Mouse (Mus musculus) WW6 (cell line): Measurements from ENCODE around the gene Gm21958.

Source experiments
- DNase-seq: peaks from one replicate; pipeline ENCODE4 v3.0.0-alpha.2; 2013; ENCODE audit warnings: low read depth, low spot score

Gene Gm21958

DNA sequence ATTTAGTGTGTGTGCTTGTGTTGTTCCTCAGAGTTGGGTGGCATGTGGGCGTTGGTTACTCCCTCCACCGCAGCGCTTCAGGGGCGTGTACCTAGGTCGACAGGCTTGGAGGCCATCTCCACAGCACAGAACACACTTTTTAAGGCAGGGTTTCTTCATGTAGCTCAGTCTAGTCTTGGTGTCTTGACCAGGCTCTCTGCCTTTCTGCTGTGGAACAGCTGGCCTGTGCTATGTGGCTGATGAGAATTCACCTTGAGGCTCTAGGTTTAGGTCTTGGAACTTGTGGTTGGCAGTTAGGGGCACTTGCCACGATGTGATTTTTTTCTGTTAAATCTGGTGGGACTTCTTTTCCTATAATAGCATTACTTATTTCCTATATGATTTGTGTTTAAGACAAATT, at the start of gene Gm21958:
Gene Gm21958 (minus strand): TSS at position 101 of the 400 bp plus-strand sequence.
- DNase-seq = no peak

DNA sequence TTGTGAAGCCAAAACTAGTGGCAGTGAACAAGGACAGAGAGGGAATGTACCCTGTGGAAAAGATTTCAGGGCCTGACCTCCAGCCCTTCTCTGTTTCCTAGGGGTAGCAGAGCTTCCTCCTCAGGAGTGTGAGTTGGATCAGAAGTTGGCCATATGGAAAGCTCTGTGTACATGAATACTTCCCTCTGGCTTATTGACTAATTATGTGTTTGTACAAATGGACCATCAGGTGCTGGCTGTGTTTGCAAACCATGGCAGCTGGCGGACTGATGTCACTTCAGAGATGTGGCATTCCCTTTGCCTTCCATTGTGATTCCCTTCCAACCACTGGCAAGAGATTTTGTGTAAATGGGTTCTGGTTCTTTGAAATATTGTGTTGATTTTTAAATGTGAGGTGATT, 47.1 kb upstream of the Gm21958 start:
- no peak for DNase-seq

DNA sequence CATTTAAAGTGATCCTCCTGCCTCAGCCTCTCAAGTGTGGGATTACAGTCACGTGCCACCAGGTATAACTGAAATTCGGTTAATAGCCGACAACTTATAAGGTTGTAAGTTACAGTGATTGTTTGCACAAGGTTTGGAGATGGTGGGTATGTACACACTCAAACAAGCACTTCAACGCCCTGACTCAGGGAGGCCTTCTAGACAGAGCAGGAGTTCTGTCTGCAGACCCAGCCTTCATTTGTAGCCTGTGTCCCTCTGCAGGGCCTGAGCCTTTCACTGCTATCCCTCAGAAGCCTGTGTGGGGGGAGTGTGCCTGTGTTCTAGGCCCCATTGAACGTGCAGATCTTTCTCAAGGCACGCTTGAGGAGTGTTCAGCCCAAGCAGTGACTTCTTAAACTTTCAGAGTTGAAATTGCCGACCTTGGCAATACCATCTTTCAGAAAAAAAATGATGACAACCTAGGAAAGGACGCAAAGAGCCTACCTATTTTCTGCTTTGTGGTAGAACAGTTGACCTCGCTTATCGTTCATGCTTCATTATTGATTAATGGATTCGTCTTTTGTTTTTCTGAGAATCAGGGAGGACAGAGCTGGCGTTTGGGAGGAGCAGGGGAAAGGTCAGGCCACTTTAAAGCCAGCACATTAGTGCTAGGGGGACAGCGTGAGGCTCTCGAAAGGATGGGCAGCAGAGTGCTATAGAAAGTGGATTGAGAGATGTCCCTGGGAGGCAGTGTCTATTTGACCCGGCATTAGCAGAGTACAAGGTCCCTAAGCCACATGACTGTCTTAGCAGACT, 46.4 kb upstream of the Gm21958 start:
- no peak for DNase-seq

DNA sequence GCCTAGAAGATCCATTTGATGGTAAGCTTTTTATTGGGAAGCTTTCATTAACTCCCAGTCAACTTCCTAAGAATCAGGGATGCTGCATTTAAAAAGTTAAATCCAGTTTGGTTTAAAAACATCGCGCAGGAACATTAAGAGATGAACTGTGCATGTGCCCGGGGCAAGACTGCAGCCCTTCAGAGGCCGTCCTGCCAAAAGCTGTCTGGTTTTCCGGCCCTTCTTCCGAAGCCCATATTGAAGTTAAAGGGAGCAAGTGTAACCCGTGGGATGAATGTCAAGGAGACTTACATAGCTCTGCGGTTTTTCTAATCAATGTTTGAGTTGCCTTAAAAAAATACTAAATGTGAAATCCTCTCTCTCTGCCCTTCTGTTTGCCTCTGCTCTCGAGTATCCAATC, 45.1 kb upstream of the Gm21958 start:
- DNase-seq = no peak

DNA sequence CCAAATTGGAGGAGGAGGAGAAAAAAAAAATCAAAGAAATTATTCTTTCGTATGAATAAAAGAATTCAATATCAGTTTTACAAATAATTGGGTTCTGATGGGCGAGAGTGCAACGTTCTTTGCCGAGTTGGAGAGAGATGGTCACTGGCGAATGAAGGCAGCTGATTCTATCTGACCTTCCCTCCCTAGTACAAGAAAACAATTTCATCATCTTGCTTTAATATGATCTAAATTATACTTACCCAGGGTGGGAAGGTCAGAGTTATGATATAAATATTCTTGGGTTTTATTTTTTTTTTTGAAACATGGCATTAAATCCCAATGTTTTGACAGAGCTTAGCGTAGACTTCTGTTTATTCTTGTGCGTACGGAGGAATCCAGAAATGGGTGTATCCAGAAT, 43.3 kb upstream of the Gm21958 start:
- no peak for DNase-seq

DNA sequence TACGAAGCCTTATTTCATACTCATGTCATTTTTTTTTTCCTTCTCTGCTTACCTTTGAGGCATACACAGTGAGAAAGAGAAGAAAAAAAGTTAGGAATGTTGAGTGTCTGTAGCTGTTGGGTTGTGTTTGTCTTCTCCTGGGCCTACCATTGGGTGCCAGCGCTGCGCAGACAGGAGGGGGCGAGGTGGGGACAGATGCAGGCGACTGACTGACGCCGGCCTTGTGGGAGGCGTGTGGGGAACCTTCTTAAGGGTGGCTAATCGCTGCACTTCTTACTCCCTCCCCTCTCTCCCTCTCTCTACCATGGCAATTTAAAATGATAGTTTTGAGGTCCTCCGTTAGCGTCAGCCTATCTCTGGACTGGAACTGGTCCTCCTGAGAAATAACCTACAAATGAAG, 41.9 kb upstream of the Gm21958 start:
- DNase-seq = no peak

DNA sequence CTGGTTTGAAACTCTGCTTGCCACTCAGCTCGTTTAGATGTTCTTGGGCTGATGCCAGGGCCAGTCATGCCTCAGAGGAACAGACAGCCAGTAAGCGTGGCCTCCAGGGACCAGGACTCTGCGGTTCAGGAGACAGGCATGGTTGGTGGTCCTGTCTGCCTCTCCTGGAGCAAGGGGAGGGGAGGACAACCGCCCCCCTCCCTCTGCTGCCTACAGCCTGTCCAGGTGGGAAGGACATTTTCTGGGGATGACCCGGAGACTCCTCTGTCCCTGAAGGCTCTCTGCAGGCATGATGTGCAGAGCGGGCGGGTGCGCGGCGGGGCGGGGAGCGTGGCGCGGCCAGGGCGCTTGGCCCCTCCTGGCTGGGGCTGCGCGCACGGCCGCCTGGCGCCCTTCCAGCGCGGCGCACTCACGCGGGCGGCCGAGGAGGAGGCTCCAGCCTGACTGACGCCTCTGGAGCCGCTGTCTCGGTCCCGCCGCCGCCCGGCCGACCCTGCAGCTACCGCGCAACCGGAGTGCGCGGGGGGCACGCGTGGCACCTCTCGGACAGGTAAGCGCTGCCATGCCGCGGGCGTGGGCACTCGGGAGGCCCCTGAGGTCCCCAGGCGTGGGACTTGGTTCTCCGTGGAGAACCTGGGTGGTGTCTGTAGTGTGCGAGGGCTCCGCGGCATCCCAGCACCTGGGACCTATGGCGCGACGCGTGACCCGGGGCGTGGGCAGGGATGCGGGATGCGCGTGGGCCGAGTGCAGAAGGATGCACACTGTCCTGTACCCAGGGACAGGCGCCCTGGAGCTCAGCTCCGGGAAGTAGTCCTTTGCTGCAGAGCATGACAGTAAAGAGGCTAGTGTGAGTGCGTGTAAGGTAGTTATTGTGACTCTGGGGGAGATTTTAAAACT, 41.2 kb upstream of the Gm21958 start, which contains the start of gene Smad9:
Gene Smad9 (plus strand): TSS at position 438 of the 897 bp plus-strand sequence.
- no peak for DNase-seq

DNA sequence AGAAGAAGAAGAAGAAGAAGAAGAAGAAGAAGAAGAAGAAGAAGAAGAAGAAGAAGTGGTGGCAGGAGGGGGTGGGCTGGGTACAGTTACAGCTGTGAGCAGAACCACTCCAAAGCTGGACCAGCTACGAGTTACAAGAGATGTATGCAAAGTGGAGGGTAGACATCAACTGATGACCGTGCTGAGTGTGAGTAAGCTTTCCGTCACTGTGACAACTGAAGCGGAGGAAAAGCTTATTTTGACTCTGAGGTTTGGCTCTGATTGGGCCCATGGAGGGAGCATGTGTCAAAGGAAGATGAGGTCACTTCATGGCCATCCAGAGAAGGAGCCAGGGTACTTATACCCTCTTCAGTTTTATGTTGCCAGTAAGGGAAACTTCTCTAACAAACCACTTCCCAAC, 39.3 kb upstream of the Gm21958 start:
- DNase-seq = no peak

DNA sequence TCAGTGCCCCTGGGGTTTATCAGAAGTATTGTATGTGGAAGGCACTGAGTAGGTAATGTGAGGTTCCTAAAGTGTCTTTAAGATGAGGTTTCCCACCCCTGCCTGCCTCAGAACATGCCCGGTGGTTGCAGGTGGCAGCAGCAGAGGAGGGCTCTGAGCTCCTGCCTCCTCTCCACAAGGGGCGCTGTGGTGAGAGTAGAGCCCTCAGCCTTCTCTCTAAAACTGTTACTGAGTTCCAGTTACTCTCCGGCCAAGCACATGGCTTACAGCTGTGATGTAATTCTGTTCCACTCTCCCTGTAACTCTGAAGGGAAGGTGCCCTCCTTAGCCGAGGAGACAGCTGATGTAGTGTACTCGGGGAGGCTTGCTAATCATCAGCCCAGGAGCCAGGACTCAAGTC, 31.6 kb upstream of the Gm21958 start:
- no peak for DNase-seq

DNA sequence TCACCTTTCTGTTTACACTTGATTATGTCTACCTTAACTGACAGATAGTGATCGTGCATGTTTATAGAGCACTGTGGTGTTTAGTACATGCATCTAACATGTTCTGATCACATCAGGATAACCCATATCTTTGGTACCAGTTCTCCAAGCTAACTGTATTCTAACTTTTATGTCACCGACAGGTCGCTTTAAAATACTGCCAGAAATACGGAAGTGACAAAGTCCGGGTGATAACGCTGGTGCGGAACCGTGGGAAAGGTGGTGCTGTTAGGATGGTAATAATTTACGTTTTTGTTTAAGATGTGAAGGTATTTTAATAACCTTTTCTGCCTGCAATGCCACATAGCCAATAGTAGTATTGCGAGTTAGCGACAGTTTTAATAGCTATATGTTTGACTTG, 27.8 kb upstream of the Gm21958 start:
- DNase-seq = no peak

DNA sequence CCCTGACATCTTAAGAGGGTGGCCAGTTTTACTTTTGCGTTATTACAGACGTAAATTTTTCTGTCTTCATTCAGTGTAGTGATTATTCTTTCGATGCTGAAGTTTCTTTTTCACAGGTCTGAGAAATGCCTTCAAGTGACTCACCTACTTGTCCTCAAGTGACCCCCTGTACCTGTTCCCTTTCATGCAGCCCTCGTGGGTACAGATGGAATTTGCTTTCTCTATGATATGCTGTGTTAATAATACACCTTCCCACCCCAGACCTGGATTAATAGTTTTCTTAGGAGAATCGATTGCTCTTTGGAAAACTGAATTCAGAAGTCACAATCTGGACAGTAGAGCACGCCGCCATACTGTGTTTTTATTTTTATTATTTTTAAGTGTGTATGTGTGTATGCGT, 23.2 kb upstream of the Gm21958 start:
- DNase-seq = no peak

DNA sequence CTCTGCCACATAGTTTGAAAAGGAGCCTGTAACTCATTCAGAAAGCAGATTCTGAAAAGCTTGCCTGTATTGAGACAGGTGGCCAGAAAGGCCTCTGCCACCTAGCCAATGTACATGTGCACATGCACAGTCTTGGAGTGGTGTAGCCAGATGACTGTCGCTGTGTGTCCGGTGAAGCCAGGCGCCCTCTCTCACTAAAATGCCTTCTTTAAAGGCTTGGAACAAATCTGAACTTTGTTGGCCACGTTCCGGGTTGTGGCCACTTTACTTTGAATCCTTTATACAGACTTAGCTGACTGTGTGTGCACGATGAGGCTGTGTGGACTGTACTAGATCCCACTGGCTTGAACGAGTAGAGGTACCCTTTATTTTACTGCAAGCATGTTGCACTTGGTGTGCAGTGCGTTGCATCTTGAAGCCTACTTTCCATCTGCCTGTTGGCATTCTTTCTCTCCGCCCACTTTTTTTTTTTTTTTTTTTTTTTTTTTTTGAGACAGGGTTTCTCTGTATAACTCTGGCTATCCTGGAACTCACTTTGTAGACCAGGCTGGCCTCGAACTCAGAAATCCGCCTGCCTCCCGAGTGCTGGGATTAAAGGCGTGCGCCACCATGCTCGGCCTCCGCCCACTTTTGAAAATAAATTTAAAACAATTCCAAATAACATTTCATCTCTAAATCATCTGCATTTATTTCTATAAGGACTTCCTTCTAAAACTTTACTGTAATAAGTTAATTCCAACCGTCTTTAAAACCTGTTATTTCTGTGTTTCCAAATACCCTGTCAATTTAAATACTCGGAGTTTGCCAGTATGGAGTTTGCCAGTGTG, 22.2 kb upstream of the Gm21958 start:
- DNase-seq = no peak

DNA sequence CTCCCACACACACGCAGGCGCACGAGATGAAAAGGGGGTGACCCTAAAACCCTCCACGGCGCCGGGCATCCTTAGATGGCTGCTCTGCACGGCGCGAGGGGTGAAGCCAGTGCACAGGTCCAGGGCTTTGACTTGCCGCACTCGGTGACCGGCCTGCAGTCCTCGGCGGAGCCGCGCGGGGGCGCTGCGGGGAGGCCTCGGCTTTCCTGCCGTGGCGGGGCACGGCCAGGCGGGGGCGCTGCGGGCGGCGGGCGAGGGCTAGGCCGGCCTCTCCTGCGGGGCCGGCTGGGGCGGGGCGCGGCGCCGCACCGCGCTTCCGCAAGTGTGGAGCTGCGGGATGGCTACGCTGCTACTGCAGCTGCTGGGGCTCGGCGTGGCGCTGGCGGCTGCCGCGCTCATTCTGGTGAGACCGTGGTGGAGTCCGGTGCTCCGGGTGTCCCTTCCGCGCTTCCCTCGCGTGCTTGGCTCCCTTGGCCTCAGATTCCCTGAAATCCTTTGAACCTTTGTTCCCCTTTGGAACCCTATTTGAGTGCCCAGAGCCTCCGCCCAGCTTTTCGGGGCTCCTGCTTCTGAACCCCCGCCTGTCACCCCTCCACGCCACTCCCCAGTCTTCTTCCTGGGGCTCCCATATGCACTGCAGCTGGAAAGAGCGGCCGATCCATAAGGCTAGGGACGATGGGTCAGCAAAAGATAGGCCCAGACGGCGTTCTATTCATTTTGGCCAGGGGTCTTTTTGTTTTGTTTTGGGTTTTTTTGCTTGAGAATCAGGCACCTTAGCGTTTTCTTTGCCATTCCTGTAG, 21.3 kb upstream of the Gm21958 start, which contains the start of the genes Exosc8 and Alg5:
Gene Exosc8 (minus strand): TSS at position 147 of the 800 bp plus-strand sequence.
Gene Alg5 (plus strand): TSS at position 293 of the 800 bp plus-strand sequence.
- peak; percentile 26 for DNase-seq

DNA sequence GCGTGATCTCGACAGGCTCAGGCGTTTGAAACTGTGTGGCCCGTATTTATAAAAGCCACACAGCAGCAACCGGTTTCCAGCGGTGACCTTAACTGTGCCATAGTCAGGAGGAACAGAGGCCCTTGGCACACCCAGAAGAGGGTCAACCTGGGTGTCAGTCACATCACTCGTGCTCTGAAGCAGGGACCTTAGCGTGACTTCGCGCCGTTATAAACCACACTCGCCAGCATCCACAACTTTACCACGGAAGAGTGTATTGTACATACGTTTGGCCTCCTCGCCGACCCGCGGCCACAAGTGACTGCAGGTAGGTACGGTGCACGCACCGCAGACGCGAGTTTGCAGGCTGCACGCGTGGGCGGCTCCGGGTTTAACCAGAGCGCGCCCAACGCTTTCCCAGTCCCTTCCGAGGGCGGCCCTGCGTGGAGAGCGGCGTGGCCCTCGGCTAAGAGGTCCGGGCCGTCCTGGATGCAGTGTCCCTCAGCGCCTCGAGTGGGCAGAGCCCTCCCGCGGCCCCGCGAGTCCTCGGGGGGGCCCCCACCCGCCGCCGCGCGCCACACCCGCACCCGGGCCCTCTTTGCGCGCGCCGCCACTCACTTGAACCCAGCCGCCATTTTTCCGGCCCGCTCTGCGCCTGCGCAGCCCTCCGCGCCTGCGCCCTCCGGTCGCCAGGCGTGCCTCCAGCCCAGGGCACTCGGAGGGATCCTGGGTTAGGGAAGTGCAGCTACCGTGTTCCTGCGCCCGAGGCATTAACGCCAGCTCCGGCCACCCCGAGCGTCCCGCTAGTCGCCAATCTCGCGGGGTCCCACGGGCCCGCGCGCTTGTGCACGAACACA, 20.5 kb upstream of the Gm21958 start:
- DNase-seq = peak; percentile 70

DNA sequence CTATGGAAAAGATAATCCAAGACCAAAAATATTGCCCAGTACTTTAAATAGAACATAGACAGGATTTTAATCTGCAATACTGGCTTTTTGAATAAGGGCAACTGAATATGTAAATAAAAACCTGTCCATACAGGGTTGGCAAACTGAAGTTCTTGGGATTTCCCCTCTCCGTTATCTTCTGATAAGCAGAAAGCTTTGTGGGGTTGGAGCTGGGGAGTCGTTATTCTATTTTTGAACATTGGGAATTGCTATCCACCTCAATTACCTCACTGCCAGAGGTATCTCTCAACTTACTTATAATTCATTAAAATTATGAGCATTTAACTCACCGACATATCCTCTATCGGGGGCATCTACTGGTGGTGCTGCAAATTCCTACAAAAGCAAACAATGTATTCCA, 18.2 kb upstream of the Gm21958 start:
- no peak for DNase-seq

DNA sequence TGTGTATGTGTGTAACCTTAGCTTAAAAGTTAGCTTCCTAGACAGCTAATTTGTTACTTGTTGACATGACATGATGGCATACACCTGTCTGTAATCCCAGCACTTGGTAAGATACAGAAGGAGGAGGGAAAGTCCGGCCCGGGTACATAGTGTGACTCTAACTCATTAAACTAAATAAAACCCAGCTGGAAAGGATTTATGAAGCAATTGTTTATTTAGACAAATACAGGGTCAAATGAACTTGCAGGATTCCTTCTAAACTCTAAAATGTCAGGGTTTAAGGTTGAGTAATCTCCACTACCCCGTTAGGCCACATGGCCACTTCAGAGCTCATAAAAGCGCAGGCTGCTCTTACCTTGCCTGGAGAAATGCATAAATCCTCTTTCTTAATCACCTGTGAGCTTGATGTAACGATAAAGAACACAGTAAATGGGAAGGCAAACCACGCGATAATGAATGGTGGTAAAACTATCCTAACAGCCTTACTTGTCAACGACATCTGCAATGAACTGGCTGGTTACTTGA, 17.5 kb upstream of the Gm21958 start:
- no peak for DNase-seq

DNA sequence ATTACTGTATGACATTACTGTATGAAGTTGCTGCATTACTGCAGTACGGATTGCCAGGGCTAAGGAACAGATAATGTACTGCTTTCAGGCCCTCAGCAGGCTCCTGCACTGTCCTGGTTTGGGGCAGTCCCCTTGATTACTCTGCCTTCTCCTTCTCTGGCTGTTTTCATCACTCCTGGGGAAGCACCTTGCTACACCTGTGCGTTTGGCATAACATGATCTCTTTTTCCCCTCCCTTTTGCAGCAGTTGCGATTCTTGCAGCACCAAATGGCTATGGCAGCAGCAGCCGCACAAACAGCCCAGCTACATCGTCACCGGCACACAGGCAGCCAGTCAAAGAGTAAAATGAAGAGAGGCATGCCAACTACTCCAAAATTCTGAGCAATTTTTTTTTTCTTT, 13.9 kb upstream of the Gm21958 start:
- no peak for DNase-seq

DNA sequence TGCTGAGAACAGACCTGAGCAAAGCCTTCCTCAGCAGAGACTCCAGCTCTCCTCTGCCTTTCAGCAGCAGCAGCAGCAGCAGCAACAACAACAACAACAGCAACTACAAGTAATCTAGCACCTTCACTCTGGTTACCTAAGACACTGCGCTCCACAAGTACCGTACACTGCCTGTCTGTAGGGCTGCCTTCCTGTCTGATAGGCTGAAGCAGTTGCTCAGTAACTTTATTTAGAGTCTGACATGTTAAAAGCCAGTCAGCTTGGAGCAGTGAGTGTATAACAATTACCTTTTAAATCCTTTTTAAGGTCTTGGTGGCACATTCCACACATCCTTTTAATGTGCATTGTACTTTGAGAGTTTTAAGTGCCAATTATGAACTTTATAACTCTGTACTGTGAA, 13.4 kb upstream of the Gm21958 start:
- DNase-seq = no peak

DNA sequence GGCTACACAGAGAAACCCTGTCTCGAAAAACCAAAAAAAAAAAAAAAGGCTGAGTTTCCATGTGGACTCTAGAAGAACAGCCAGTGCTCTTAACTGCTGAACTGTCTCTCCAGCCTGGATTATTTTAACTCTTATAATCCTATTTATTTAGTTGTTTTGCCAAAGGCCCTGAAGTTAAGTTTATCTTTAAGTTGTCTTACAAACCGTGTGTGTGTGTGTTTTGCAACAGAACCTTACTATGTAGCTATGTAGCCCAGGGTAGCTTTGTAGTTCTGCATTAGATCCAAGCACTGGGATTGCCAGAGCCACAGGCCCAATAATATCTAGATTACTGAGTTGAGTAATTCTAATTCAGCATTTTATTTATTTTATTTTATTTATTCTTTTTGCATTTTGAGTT, 11.2 kb upstream of the Gm21958 start:
- no peak for DNase-seq
